Mouse (Mus musculus): ENCODE measurements at regions not wholly inside any gene's neighbourhood (a gene's known extent, or its start where the extent isn't known, plus 50 kb on each side); places are given as distances from the start of the nearest gene placed in this dataset.

GRCm38 (mm10) chr4:134990651-134991050 lies 60.0 kb downstream of the Syf2 start:
- TF ChIP-seq POLR2A (IDR thresholded peaks at IDR 0.05; ENCODE audit: borderline replicate concordance, control insufficient read depth, low read depth, low read length) (no peak), CTCF (IDR thresholded peaks at IDR 0.05; ENCODE audit: control insufficient read depth, insufficient read depth, low read length) (no peak)
- H3K4me1 ChIP-seq (ENCODE audit: control insufficient read depth, insufficient read depth, low read length) = no peaks in the 10 kb centered on the region
- 90% methylated on average over 11 of the region's 11 CpGs for WGBS
- no peak overlapping the region for H3K27ac ChIP-seq (ENCODE audit: control insufficient read depth, insufficient read depth, low read depth, low read length, poor library complexity)
- H3K4me3 ChIP-seq (replicated peaks; ENCODE audit: control insufficient read depth, low read depth, low read length) = no peak overlapping the region

- WGBS = 75% methylated on average over 8 of the region's 8 CpGs
- H3K27ac ChIP-seq (ENCODE audit: control insufficient read depth, insufficient read depth, low read depth, low read length, poor library complexity) = no peak overlapping the region
- TF ChIP-seq CTCF (IDR thresholded peaks at IDR 0.05; ENCODE audit: control insufficient read depth, insufficient read depth, low read length) = no peak
- TF ChIP-seq POLR2A (IDR thresholded peaks at IDR 0.05; ENCODE audit: borderline replicate concordance, control insufficient read depth, low read depth, low read length) = no peak
- no peaks in the 10 kb centered on the region; the same call in 1 of the 2 replicates for H3K4me1 ChIP-seq (ENCODE audit: control insufficient read depth, insufficient read depth, low read length)
- H3K4me3 ChIP-seq (replicated peaks; ENCODE audit: control insufficient read depth, low read depth, low read length) = no peak overlapping the region
Measured at GRCm38 (mm10) chr4:134993526-134994122, 62.9 kb downstream of the Syf2 start.

GRCm38 (mm10) chr4:134994205-134994604 lies 63.5 kb downstream of the Syf2 start:
- Histone ChIP-seq H3K4me1 (ENCODE audit: control insufficient read depth, insufficient read depth, low read length) (no peaks in the 10 kb centered on the region; the same call in 1 of the 2 replicates), H3K4me3 (replicated peaks; ENCODE audit: control insufficient read depth, low read depth, low read length) (no peak overlapping the region), H3K27ac (ENCODE audit: control insufficient read depth, insufficient read depth, low read depth, low read length, poor library complexity) (no peak overlapping the region)
- 85% methylated on average over 2 of the region's 2 CpGs for WGBS
- TF ChIP-seq CTCF (IDR thresholded peaks at IDR 0.05; ENCODE audit: control insufficient read depth, insufficient read depth, low read length) = no peak
- no peak for TF ChIP-seq POLR2A (IDR thresholded peaks at IDR 0.05; ENCODE audit: borderline replicate concordance, control insufficient read depth, low read depth, low read length)

GRCm38 (mm10) chr4:134994648-134995047 lies 64.0 kb downstream of the Syf2 start:
- H3K4me1 ChIP-seq (ENCODE audit: control insufficient read depth, insufficient read depth, low read length) = no peaks in the 10 kb centered on the region; the same call in 1 of the 2 replicates
- no peak overlapping the region for H3K4me3 ChIP-seq (replicated peaks; ENCODE audit: control insufficient read depth, low read depth, low read length)
- TF ChIP-seq POLR2A (IDR thresholded peaks at IDR 0.05; ENCODE audit: borderline replicate concordance, control insufficient read depth, low read depth, low read length) (no peak), CTCF (IDR thresholded peaks at IDR 0.05; ENCODE audit: control insufficient read depth, insufficient read depth, low read length) (no peak)
- H3K27ac ChIP-seq (ENCODE audit: control insufficient read depth, insufficient read depth, low read depth, low read length, poor library complexity) = no peak overlapping the region
- 91% methylated on average over 6 of the region's 6 CpGs for WGBS

- WGBS = 83% methylated on average over 13 of the region's 13 CpGs
- TF ChIP-seq CTCF (IDR thresholded peaks at IDR 0.05; ENCODE audit: control insufficient read depth, insufficient read depth, low read length) = no peak
- TF ChIP-seq POLR2A (IDR thresholded peaks at IDR 0.05; ENCODE audit: borderline replicate concordance, control insufficient read depth, low read depth, low read length) = no peak
- H3K4me3 ChIP-seq (replicated peaks; ENCODE audit: control insufficient read depth, low read depth, low read length) = no peak overlapping the region
- H3K27ac ChIP-seq (ENCODE audit: control insufficient read depth, insufficient read depth, low read depth, low read length, poor library complexity) = no peak overlapping the region
- no peaks in the 10 kb centered on the region; the same call in 1 of the 2 replicates for H3K4me1 ChIP-seq (ENCODE audit: control insufficient read depth, insufficient read depth, low read length)
Measured at GRCm38 (mm10) chr4:134995052-134995451, 64.4 kb downstream of the Syf2 start.

- no peaks in the 10 kb centered on the region; the same call in 1 of the 2 replicates for H3K4me1 ChIP-seq (ENCODE audit: control insufficient read depth, insufficient read depth, low read length)
- H3K27ac ChIP-seq (ENCODE audit: control insufficient read depth, insufficient read depth, low read depth, low read length, poor library complexity) = no peak overlapping the region
- no peak overlapping the region for H3K4me3 ChIP-seq (replicated peaks; ENCODE audit: control insufficient read depth, low read depth, low read length)
- TF ChIP-seq CTCF (IDR thresholded peaks at IDR 0.05; ENCODE audit: control insufficient read depth, insufficient read depth, low read length) (no peak), POLR2A (IDR thresholded peaks at IDR 0.05; ENCODE audit: borderline replicate concordance, control insufficient read depth, low read depth, low read length) (no peak)
- 89% methylated on average over 6 of the region's 6 CpGs for WGBS
Measured at GRCm38 (mm10) chr4:134996121-134996520, 65.4 kb downstream of the Syf2 start.

- TF ChIP-seq POLR2A (IDR thresholded peaks at IDR 0.05; ENCODE audit: borderline replicate concordance, control insufficient read depth, low read depth, low read length) = no peak
- no peak for TF ChIP-seq CTCF (IDR thresholded peaks at IDR 0.05; ENCODE audit: control insufficient read depth, insufficient read depth, low read length)
- no peaks in the 10 kb centered on the region; the same call in 1 of the 2 replicates for H3K4me1 ChIP-seq (ENCODE audit: control insufficient read depth, insufficient read depth, low read length)
- WGBS = 67% methylated on average over 26 of the region's 26 CpGs
Measured at GRCm38 (mm10) chr4:134997461-134998434, 67.0 kb downstream of the Syf2 start.

More at GRCm38 (mm10) chr4:134997461-134998434, 67.0 kb downstream of the Syf2 start:
- Histone ChIP-seq H3K4me3 (replicated peaks; ENCODE audit: control insufficient read depth, low read depth, low read length) (no peak overlapping the region), H3K27ac (ENCODE audit: control insufficient read depth, insufficient read depth, low read depth, low read length, poor library complexity) (no peak overlapping the region)
